Mouse (Mus musculus): ENCODE results near the gene Mpo.
A peak's percentile ranks its signal among the peaks of the same experiment; 100 is the strongest.

The Mpo gene

DNA sequence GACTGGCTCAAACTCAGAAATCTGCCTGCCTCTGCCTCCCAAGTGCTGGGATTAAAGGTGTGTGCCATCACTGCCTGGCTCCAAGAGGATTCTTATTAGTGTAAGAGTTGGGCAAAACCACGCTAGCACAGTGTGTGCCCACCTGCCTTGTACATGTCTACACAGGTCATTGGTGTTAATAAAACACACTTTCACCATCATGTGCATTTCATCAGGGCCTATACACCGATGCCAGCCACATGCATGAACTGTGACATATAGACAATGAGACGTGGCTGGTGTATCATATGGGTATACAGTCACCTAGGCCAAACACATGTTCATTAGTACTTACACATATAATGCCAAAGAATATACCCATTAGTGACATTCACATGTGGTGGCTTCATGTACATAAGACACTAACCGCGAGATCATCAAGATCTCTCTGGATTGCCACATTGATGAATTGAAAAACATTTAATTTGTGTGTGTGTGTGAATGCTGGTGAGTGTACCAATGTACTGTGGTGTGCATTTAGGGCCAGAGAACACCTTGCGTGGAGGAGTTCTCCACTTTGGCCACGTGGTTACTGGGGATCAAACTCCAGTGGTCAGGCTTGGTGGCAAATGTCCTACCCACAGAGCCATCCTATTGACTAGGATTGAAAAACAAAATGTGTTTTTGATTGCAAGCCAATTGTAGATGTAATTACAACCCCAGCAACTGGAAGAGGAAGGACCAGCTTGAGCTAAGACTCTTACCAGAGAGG lies 35.0 kb upstream of the Mpo start:
- no peak for DNase-seq (ENCODE audit: low read depth)

DNA sequence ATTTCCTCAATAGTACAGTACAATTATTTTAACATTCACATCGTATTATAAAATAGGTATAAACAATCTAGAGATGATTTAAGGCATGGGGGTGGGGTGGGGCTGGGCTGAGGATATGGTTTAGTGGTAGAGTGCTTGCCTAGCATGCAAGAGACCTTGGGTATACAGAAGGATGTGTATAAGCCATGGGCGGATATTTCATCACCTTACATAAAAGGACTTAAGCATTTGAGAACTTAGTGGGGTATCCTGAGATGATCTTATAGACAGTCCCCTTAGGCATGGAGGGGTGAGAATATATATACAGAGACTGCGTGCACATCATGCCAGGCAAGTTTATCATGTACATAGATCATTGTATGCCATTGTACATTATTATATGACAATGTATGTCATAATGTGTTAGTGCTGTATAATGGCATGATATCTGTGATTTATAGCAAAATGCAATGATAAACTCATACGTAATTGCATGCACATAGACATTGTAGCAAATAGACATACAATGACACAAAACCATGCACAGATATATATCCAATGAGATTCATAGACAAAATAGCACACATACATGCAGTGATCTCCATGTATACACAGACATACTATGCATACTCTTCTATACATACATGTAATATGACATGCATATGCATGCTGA lies 34.3 kb upstream of the Mpo start:
- DNase-seq (ENCODE audit: low read depth), result no peak

DNA sequence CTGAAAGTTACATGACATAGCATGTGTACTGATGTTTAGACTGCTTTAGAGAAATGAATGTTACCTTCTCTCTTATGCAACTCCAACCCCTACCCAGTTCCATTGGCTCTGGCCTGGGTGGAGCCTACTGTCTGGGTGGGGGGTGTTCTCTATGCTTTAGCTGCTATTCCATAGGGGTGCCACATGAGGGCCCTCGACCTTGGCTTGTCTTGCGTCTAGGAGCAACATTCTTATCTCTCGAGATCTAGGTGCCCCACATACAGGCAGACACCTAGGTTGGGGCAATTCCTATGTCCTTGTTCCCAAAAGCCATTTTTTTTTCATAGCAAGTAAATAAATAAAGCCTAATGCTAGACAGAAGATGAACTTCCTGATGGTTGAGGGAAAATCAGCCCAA lies 33.8 kb upstream of the Mpo start:
- no peak for DNase-seq (ENCODE audit: low read depth)

DNA sequence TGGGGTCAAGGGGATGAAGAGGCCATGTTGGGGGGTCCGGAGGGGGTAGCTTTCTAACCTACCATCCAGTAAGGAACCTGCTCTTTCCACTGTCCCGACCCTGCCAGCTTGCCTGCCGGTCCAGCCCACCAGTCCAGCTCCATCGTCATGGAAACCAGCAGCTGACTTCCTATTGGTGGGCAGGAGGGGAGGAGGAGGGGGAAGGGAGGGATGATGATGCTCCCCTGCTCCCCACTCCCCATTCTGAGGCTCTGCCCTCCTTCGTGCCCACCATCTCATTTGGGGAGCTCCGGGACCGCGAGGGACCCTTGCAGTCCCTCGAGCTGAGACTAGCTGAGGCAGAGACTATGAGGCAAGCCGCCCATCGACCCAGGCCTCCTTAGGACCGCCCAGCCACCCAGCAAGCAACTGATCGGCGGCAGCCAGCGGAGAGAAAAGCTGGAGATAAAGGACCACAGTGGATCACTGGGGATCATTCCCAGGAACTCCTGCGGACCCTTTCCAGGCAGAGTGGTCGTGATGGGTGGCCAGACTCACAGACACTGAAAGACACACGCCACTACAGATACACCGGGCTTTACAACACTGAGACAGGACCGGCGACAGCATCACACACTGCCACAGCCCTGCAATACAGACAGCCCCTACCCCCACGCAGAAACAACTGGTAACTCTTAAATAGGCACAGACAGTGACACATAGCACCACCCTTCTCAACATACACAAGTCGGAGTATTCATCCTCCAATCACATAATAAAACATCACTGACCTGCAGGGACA lies 32.9 kb upstream of the Mpo start, which contains the start of gene Tspoap1:
Tspoap1 (plus strand) TSS at position 241 of the 781 bp plus-strand sequence.
- no peak for DNase-seq (ENCODE audit: low read depth)

DNA sequence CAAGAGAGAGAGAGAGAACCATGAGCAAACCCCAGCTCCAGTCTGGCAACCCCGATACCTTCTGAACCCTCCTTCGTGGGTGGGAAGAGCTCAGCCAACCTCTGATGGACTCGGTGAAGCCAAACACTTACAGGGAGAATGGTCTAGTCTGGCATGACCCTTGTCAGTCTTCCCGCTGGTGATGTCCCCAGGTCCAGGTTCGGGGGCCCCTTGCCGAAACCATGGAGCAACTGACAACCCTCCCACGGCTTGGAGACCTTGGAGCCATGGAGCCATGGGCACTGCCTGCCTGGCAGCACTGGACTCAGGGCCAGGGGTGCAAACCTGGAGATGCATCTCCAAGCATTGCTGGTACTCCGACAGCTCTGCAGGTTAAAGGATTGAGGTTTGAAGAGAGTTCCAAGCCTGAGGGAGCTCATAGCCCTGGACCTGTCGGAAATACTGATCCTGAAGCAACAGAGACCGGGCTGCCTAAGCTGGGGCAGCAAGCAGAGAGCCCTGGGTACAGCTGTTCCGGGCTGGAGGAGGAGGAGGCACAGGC lies 32.1 kb upstream of the Mpo start:
- no peak for DNase-seq (ENCODE audit: low read depth)

DNA sequence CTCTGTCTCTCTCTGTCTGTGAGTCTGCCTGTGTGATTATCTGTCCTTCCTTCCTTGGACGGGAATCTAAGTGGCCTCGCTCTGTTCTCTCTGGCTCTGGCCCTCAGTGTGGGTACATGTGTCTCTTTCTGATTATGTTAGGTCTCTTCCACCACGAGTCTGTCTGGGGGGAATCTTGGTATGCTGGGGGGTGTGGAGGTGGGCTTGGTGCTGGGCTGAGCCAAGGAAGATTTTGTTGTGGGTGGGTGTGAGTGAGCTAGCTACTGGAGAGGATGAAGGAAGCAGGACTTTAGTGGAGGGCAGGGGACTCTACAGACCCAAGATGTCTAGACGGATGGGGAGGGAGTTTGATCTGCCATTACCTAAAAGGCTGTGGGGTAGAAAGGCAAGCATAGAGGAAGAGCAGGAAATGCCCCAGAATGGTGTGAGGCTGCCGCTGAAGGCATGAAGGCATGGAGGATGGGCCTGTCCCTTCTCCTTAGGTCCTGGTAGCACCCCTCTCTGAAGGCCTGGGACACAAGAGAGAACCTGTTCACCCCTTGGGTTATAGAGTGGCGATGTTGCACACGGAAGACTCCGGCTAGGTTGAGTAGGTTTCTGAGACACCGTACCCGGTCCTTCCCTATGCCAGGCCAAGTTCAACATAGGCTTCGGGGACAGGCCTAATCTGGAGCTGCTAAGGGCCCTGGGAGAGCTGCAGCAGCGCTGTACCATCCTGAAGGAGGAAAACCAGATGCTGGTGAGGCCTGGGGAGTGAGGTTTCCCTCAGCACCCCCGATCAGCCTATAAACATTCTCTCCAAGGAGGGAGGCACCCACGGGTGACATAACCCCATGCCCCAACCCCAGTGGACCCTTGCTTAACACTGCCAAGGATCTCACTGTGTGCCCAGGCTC lies 31.3 kb upstream of the Mpo start:
- DNase-seq (ENCODE audit: low read depth), result no peak

DNA sequence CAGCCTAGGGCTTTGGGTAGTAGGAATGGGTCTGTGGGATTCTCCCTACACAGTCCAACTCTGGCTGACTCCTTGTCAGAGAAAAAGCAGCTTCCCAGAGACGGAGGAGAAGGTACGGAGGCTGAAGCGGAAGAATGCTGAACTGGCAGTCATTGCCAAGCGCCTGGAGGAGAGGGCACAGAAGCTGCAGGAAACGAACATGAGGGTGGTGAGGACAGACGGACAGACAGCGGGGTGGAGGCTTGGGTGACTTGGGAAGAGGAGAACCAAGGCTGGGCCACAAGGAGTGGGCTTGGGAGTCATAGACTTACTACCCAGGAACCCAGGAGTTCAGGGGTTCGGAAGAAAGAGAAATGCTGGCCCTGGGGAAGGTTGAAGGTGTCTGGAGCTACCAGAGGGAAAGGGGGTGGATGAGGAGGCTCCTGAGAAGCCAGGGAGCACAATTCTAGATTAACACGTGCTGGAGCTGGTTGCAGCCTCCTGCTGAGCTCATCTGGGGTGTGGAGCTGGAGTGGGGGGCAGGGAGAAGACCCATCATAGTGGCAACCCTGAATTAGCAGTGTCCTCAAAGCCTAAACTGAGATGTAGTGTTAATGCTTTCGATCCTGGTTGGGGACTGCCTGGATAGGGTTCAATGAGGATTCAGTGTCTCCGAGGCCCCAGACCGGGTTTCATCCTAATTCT lies 30.5 kb upstream of the Mpo start:
- DNase-seq (ENCODE audit: low read depth), result no peak

DNA sequence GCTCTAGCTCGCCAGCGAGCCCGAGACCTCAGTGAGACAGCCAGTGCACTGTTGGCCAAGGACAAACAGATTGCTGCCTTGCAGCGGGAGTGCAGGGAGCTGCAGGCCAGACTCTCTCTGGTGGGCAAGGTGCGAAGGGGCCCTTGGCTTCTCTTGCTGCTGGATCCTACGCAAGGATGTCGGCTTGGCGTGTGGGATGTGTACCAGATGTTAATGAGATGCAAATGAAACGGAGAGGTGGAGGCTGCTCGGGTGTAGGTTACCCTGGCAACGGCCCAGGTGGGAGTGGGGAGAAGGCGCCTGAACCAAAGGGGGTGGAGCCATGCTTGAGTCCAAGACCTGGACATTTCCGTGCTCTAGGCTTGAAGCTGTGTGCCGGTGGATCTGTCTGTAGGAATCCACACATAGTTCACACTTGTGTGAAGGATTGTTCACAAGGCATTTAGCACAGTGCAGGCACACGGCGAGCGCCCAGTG lies 29.8 kb upstream of the Mpo start:
- no peak for DNase-seq (ENCODE audit: low read depth)

DNA sequence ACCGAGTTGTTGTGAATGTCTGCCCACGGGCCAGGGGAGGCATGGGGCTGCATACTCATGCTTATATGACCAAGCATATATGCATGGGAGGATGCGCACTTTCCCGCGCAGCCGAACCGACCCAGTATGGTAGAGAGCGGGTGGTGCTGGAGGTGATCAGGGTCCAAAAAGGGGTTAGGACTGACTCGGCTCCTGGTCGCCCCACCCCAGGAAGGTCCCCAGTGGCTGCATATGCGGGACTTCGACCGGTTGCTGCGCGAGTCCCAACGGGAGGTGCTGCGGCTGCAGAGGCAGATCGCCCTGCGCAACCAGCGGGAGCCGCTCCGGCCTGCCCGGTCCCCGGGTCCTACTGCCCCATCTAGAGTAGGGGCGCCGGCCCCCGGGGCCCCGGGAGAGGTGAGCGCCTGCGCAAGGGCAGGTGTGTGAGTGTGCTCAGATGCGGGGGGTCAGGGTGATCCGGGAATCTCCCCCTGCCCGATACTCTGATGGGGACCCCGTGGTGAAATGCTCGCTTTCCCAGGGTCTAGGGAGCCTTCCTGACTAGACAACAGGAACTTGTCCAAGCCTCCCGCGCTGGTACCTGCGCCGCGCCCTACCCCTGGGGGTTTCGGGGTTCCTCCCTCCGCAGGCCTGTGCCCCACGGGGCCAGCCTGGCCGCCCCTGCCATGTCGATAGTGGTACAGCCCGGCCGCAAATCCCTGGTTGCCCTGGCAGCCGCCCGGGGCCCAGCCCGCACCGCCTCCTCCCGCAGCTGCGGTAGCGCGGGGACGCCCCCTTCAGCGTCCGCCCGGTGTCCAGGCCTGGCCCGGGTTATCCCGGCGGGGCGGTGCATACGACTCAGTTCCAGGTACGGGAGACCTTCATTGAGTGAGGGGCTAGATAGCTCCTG lies 29.1 kb upstream of the Mpo start:
- no peak for DNase-seq (ENCODE audit: low read depth)

DNA sequence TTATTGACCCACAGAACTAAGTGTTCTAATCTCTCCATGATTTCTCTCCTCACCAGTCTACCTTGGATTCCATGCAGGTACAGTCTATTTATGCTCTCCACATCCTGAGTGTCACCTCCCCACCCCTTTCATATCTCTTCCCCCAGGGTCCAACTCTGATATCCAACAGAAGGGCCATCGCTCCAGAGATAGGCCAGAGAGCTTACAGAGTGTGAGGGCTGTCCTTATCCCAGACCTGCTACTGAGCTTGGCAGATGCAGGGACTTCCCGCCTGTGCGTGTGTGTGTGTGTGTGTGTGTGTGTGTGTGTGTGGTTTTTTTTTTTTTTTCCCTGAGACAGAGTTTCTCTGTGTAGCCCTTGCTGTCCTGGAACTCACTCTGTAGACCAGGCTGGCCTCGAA lies 24.6 kb upstream of the Mpo start:
- DNase-seq (ENCODE audit: low read depth), result no peak

DNA sequence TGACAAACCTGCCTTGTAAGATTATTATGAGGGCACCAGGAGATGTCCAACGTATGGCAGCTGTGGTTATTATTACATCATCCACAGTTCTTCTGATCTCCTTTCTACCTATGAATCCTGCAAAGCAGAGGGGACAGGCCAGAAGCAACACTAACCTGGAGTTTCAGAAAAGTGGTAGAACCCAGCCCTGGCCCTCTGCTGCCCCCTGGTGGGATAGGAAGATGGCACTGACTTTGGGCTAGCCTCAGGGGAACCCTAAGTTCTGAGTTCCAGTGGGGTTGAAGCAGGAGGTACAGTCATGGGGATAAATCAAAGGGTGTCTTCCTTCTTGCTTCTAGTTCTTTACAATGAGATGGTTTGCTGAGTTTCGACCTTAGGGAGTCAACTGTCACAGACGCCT lies 22.4 kb upstream of the Mpo start:
- DNase-seq (ENCODE audit: low read depth), result peak; percentile 80

DNA sequence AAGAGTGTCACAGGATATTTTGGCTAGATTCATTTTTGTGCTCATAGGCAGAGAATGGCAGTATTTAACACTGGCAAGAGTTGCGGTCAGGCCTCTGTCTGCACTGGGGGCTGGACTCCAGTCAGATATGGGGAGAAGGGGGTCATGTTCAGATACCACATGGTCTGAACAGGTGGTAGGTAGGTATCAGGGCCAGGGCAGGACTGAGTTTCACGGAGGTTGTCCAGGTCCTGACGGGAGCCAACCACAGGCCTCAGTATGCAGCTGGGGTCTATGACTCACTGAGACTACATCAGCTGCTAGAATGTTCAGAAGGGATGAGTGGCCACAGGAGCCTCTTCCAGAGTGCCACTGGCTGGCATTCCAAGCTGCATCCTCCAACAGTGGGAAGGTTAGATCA lies 21.0 kb upstream of the Mpo start:
- no peak for DNase-seq (ENCODE audit: low read depth)

DNA sequence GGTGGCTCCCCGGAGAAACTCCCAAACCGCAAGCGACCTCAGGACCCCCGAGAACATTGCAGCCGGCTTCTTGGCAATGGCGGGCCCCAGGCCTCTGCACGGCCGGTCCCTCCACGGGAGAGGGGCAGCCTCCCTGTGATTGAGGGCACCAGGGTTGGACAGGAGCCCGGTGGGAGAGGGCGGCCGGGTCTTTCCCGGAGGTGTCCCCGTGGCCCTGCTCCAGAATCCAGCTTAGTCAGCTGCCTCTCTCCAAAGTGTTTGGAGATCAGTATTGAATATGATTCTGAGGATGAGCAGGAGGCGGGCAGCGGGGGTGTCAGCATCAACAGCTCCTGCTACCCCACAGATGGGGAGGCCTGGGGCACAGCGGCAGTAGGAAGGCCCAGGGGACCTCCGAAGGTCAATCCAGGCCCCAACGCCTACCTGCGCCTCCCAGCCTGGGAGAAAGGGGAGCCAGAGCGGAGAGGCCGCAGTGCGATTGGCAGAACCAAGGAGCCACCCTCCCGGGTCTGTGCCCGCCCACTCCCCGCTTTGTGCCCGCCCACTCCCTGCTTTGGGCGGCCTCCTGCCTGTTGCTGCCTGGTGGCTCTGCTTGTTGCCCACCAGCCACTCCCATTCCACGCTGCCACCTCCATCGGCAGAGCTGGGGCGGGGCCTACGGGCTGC lies 15.1 kb upstream of the Mpo start:
- no peak for DNase-seq (ENCODE audit: low read depth)

DNA sequence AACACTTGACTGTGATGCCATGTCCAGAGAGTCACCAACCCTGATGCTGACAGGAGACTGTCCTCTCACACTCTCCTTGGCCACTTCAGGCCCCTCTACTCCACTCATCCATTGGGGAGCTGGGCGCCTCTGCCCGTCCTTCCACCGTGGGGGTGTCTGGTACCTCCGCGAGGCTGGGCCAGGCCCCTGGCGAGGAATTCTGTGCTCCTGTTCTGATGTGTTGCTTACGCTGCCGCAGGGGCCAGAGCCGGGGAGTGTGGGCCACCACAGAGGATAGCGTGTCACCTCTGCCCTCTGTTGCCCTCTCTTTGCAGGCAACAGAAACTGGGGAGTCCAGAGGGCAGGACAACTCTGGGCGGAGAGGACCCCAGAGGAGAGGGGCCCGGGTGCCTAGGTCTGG lies 14.5 kb upstream of the Mpo start:
- DNase-seq (ENCODE audit: low read depth), result no peak

DNA sequence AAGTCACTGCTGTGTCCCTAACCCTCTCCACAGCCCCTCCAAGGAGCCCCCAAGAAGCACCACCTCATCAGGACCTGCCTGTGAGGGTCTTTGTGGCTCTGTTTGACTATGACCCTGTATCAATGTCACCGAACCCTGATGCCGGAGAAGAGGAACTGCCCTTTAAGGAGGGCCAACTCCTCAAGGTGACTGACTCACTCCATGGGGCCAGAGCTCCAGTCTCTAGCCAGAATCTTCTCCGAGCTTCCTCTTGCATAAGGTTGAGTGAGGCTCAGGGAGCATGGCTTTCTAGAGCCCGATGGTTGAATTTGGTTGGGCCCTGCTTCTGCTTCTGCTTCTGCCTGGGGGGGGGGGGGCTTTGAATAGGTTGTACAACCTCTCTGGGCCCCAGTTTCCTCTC lies 14.0 kb upstream of the Mpo start:
- DNase-seq (ENCODE audit: low read depth), result no peak

DNA sequence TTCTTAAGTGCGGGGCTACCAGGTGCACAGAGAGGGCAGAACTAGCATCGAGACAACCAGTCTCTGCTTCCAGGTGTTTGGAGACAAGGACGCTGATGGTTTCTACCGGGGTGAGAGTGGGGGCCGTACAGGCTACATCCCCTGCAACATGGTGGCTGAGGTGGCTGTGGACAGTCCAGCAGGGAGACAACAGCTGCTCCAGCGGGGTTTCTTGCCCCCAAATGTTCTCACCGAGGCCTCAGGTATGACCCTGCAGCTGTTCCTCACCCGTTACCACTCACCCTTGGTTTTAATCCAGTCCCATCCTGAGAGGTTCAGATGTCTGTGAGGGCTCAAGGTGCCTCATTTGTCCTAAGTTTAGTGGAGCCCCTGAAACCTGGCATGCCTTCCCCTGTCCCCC lies 13.3 kb upstream of the Mpo start:
- DNase-seq (ENCODE audit: low read depth), result no peak

DNA sequence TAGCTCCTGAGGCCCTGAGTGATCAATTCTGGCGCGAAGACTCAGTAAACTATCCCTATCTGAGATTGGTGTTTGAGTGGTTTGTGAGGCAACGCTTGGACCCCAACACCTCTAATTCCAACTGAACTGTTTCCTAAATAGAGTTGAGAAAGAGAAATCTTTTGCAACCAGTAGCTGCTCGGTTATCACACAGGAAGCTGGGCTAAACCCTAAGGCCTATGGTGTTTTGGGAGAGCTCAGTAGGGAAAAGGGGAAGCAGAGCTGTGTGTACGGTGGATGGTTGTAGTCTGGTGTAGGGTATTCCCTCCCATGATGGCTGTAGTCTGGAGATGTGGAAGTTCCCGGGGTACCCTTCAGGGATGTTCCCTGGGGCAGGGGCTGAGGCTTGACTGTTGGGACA lies 3.3 kb upstream of the Mpo start:
- no peak for DNase-seq (ENCODE audit: low read depth)

DNA sequence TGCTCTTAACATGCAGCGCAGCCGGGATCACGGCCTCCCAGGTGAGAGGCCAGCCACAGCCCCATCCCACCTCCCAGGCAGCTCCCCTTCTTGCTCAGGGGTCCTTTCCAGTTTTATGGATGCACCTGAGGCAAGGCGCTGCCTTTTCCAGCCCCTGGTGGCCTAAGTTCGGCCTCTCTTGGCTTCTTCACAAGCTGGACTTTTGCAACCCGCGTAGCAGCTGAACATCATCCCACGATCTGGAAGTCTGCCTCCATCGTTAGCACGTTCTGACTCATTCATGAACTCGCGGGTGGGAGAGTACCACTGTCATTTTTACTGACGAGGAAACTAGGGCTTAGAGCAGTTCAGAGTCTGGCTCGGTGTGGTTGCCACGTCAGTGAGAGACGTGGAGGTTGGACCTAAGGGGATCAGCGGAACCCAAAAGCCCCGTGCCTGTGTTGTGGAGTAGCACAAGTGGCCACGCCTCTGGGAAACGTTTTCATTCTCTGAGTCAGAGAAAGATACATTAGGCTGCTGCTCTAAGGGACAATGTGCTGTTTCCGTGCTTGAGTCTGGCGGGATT lies 8.4 kb downstream of the Mpo start:
- DNase-seq (ENCODE audit: low read depth), result no peak

DNA sequence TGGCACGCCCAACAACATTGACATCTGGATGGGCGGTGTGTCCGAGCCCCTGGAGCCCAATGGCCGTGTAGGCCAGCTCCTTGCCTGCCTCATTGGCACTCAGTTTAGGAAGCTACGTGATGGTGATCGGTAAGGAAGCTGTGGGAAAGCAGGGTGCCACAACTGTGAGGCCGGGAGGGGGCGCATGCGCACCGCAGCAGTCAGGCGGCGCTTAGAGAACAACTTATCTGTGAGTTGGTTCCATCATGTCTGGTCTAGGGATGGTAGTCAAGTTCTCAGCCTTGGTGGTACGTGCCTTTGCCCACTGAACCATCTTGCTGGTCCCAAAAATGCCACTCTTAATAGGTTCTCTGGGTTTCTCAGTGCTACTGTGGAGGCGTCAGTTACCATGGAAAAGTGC lies 9.2 kb downstream of the Mpo start:
- no peak for DNase-seq (ENCODE audit: low read depth)

All from NIH3T3 (cell line).